Mouse (Mus musculus): ENCODE results near the gene Tpra1.
A peak's percentile ranks its signal among the peaks of the same experiment; 100 is the strongest.

DNA sequence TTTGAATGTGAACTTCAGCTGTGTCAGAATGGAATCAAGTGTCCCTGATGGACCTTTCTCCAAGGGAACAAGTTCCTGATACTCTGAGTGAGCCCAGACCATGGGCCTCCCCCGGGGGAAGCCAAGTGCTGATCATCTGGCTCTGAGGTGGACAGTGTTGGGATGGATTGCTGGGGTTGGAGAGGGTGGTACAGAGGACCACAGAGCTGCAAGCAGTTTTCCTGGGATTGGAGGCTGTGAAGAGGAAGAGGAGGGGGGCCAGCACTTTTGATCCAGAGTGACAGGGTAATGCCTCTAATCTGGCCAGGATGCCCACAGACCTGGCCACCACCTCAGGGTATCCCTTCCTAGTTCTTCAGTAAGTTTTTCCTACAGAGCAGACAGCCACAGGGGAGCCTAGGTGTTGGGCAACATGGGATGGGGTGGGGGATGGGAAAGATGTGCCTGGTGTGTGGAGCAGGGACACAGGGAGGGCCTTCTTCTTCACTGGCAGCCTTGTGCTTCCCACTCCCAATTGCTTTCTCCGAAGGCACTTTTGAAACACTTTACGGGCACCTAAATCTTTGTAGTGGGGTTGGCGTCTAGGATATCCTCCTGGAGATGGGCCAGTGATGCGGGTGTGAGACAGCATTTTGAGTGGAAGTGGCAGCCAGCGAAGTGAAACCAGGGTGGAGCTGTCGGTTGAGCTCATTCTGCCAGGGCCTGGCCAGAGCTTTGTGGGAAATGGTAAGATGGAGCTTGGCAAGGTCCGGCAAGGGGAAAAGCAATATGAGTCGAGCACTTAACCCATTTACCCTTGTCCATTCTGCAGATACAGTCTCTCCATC, 38.3 kb downstream of the Tpra1 start:
- peak; percentile 16 for TF ChIP-seq MYOD1 (IDR thresholded peaks at IDR 0.05; ENCODE audit: control insufficient read depth, insufficient read length, low read depth)
- TF ChIP-seq CTCF (IDR thresholded peaks at IDR 0.05; ENCODE audit: control insufficient read depth, insufficient read depth, insufficient read length), result no peak
- peak; percentile 88 for TF ChIP-seq CEBPB (IDR thresholded peaks at IDR 0.05; ENCODE audit: low read depth)
- TF ChIP-seq MYOG (IDR thresholded peaks at IDR 0.05; ENCODE audit: control insufficient read depth, extremely low read depth, insufficient read length), result no peak
- peak; percentile 34 for TF ChIP-seq MAX (IDR thresholded peaks at IDR 0.05)
- TF ChIP-seq USF1 (IDR thresholded peaks at IDR 0.05; ENCODE audit: low read depth), result no peak
